Mouse (Mus musculus) cortical plate, adult 2 months (tissue): ENCODE data around the gene Smox.

Experiments
- CTCF ChIP-seq: fragments of 200-500 bp; IDR thresholded peaks from 2 replicates; pipeline ENCODE4 v1.5.1; 2011; ENCODE audit warnings: mild to moderate bottlenecking, control low read depth, low read length; ENCODE audit not compliant: insufficient read depth; ENCODE audit errors: extremely low read depth
- POLR2A ChIP-seq: fragments of 200-500 bp; IDR thresholded peaks from 2 replicates; pipeline ENCODE4 v1.6.1; 2011; ENCODE audit warnings: mild to moderate bottlenecking, low read length, control low read depth; ENCODE audit not compliant: insufficient read depth; ENCODE audit errors: extremely low read depth

DNA sequence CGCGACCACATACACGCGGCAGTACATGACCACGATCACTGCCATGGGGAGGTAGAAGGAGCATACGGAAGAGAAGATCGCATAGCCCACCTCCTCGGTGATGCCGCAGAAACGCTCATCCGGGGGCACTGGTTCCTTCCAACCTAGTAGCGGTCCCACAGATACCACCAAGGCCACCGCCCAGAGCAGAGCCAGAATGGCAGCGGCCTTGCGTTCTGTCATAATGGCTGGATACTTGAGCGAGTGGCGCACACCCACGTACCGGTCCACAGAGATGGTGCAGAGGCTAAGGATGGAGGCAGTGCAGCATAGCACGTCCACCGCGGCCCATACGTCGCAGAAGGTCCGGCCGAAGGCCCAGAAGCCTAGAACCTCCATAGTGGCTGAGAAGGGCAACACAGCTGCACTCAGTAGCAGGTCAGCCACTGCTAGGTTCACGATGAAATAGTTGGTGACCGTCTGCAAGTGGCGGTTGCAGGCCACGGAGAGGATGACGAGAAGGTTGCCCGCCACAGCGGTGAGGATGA is 70.1 kb downstream of the Smox start:
- TF ChIP-seq CTCF: no peak
- TF ChIP-seq POLR2A: 0 out of 2 replicates have a peak, but pooled peaks have one; percentile 8
